24 mouse cellular contexts compared by ENCODE assay signal in the genomic region with DNA sequence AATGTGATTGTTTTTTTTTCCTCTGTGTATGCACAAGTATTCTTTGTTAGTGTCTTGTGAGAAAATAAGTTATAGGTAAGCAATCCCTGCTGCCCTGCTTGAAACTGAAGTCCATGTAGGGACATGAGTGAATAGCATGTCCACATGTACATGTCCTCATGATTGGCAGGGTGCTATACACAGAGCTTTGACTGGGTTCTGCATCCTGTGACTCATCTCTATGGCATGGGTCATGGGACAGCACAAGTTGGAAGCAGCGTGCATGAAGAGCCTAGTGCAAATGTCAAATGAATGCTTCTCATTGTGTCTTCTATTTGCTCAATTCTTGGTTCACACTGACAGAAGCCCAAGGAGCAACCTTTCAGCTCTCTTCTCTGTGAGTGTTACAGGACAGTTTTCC. TPM values are rescaled to one million over a fixed set of nuclear protein-coding genes. Genes with fewer than 3 reads are reported as not detected.
DNase-seq lines count a peak whose midpoint lies in the region; ATAC-seq lines count a peak whose summit lies in the region.
"Had no signal": no experiment of that assay in that cellular context is flagged by ENCODE, and none has a peak within 500 bp of the region (broad histone marks: within the 10 kb centered on the region; RNA-seq: fewer than 3 reads in every experiment).

No protein-coding gene starts in this region.

- H3K9me3 ChIP-seq in heart, embryonic 10.5 days = no peaks in the 10 kb centered on the region
- H3K9me3 ChIP-seq in midbrain, embryonic 11.5 days (ENCODE audit: control insufficient read depth, low read length) = no peaks in the 10 kb centered on the region
- no peaks in the 10 kb centered on the region for H3K9me3 ChIP-seq in midbrain, embryonic 15.5 days
- H3K9me3 ChIP-seq in embryonic facial prominence, embryonic 10.5 days = no peaks in the 10 kb centered on the region
- H3K9me3 ChIP-seq in kidney, embryonic 14.5 days (ENCODE audit: control insufficient read depth, low read length) = no peaks in the 10 kb centered on the region
- H3K9me3 ChIP-seq: forebrain, embryonic 13.5 days; heart, embryonic 13.5 days; hindbrain, embryonic 13.5 days had no signal

- no peaks in the 10 kb centered on the region for H3K4me1 ChIP-seq in heart, embryonic 10.5 days
- no peaks in the 10 kb centered on the region for H3K4me1 ChIP-seq in midbrain, embryonic 11.5 days (ENCODE audit: control insufficient read depth, insufficient read depth, low read length)
- H3K4me1 ChIP-seq in midbrain, embryonic 15.5 days = no peaks in the 10 kb centered on the region
- no peaks in the 10 kb centered on the region for H3K4me1 ChIP-seq in embryonic facial prominence, embryonic 10.5 days
- no peaks in the 10 kb centered on the region for H3K4me1 ChIP-seq in kidney, embryonic 14.5 days (ENCODE audit: control insufficient read depth, insufficient read depth, low read length)
- H3K4me1 ChIP-seq: forebrain, embryonic 13.5 days; heart, embryonic 13.5 days; hindbrain, embryonic 13.5 days had no signal

- intact Hi-C loops in heart, postnatal 36 days (cut with DNase I) = no loop called here

- H3K4me3 ChIP-seq in heart, embryonic 10.5 days = no peak overlapping the region
- no peak overlapping the region for H3K4me3 ChIP-seq in midbrain, embryonic 11.5 days (ENCODE audit: low read depth, low read length)
- no peak overlapping the region for H3K4me3 ChIP-seq in midbrain, embryonic 15.5 days
- no peak overlapping the region for H3K4me3 ChIP-seq in embryonic facial prominence, embryonic 10.5 days
- H3K4me3 ChIP-seq in kidney, embryonic 14.5 days (ENCODE audit: low read length) = no peak overlapping the region
- H3K4me3 ChIP-seq: forebrain, embryonic 13.5 days; heart, embryonic 13.5 days; hindbrain, embryonic 13.5 days had no signal

- H3K27ac ChIP-seq in heart, embryonic 10.5 days = no peak overlapping the region
- H3K27ac ChIP-seq in midbrain, embryonic 11.5 days (ENCODE audit: low read depth, low read length) = no peak overlapping the region
- H3K27ac ChIP-seq in midbrain, embryonic 15.5 days = no peak overlapping the region
- no peak overlapping the region for H3K27ac ChIP-seq in embryonic facial prominence, embryonic 10.5 days (replicated peaks)
- H3K27ac ChIP-seq in kidney, embryonic 14.5 days (ENCODE audit: low read depth, low read length) = no peak overlapping the region
- H3K27ac ChIP-seq: forebrain, embryonic 13.5 days; heart, embryonic 13.5 days; hindbrain, embryonic 13.5 days; hindbrain, postnatal 0 days had no signal

- no peak for ATAC-seq in midbrain, embryonic 11.5 days (ENCODE audit: low FRiP score)
- ATAC-seq in midbrain, embryonic 15.5 days (replicated peaks) = no peak
- ATAC-seq in kidney, embryonic 14.5 days (ENCODE audit: low FRiP score, low TSS enrichment) = no peak
- ATAC-seq: forebrain, embryonic 13.5 days; forebrain, postnatal 0 days; hindbrain, postnatal 0 days had no signal

- WGBS in heart, embryonic 10.5 days = 68% methylated on average over 1 of the region's 1 CpGs
- WGBS in midbrain, embryonic 11.5 days = 94% methylated on average over 1 of the region's 1 CpGs
- 78% methylated on average over 1 of the region's 1 CpGs for WGBS in midbrain, embryonic 15.5 days
- WGBS in embryonic facial prominence, embryonic 10.5 days = 79% methylated on average over 1 of the region's 1 CpGs
- 93% methylated on average over 1 of the region's 1 CpGs for WGBS in kidney, embryonic 14.5 days

- no peak overlapping the region for H3K4me2 ChIP-seq in midbrain, embryonic 11.5 days
- H3K4me2 ChIP-seq in midbrain, embryonic 15.5 days = no peak overlapping the region
- no peak overlapping the region for H3K4me2 ChIP-seq in kidney, embryonic 14.5 days (replicated peaks; ENCODE audit: low read depth, low read length)
- H3K4me2 ChIP-seq: forebrain, embryonic 13.5 days; heart, embryonic 13.5 days; hindbrain, embryonic 13.5 days had no signal

- peak; percentile 57 for DNase-seq in heart, embryonic 10.5 days (ENCODE audit: low spot score)
- no peak for DNase-seq in heart, postnatal 36 days
- DNase-seq in midbrain, embryonic 11.5 days (ENCODE audit: low spot score, missing footprints) = peak; percentile 10
- peak; percentile 2 for DNase-seq in embryonic facial prominence, embryonic 10.5 days (ENCODE audit: low spot score)
- no peak for DNase-seq in lung, postnatal 4 days
- DNase-seq: adrenal gland, adult 2 months; adrenal gland, postnatal 25 days; cerebellum, adult 18-20 months; cerebellum, adult 9-11 months; cerebellum, postnatal 36 days; forebrain, postnatal 0 days; gastrocnemius, postnatal 14 days had no signal

- peaks cover 3% of the 10 kb centered on the region; the same call in 1 of the 2 replicates for H3K27me3 ChIP-seq in heart, embryonic 10.5 days (ENCODE audit: insufficient read depth, poor library complexity, severe bottlenecking)
- H3K27me3 ChIP-seq in midbrain, embryonic 11.5 days (ENCODE audit: control insufficient read depth, insufficient read depth, low read length) = no peaks in the 10 kb centered on the region
- no peaks in the 10 kb centered on the region for H3K27me3 ChIP-seq in midbrain, embryonic 15.5 days (replicated peaks)
- H3K27me3 ChIP-seq in embryonic facial prominence, embryonic 10.5 days (replicated peaks; ENCODE audit: low read depth, poor library complexity, severe bottlenecking) = no peaks in the 10 kb centered on the region
- H3K27me3 ChIP-seq in kidney, embryonic 14.5 days (ENCODE audit: control insufficient read depth, insufficient read depth, low read length) = no peaks in the 10 kb centered on the region
- H3K27me3 ChIP-seq: forebrain, embryonic 13.5 days; heart, embryonic 13.5 days; hindbrain, embryonic 13.5 days had no signal

- H3K36me3 ChIP-seq in heart, embryonic 10.5 days = no peaks in the 10 kb centered on the region
- no peaks in the 10 kb centered on the region for H3K36me3 ChIP-seq in midbrain, embryonic 11.5 days (ENCODE audit: control insufficient read depth, insufficient read depth, low read length)
- no peaks in the 10 kb centered on the region for H3K36me3 ChIP-seq in midbrain, embryonic 15.5 days (replicated peaks)
- H3K36me3 ChIP-seq in embryonic facial prominence, embryonic 10.5 days (replicated peaks) = no peaks in the 10 kb centered on the region
- no peaks in the 10 kb centered on the region for H3K36me3 ChIP-seq in kidney, embryonic 14.5 days (ENCODE audit: control insufficient read depth, insufficient read depth, low read length)
- H3K36me3 ChIP-seq: heart, embryonic 13.5 days; hindbrain, embryonic 13.5 days had no signal

- no peak overlapping the region for H3K9ac ChIP-seq in midbrain, embryonic 11.5 days (ENCODE audit: low read length)
- no peak overlapping the region for H3K9ac ChIP-seq in midbrain, embryonic 15.5 days
- no peak overlapping the region for H3K9ac ChIP-seq in kidney, embryonic 14.5 days (ENCODE audit: low read depth, low read length)
- H3K9ac ChIP-seq: forebrain, embryonic 13.5 days; forebrain, postnatal 0 days; heart, embryonic 13.5 days; hindbrain, embryonic 13.5 days had no signal

RNA-seq across cellular contexts. Expression of gene E330034G19Rik, which starts 14.1 kb away (rescaled TPM):
- not detected in 2 replicates for polyA plus RNA-seq in heart, embryonic 10.5 days (2016; fragmentation: Nextera tagmentation; extraction: Ambion mirVana)
- total RNA-seq in heart, postnatal 36 days (2021) = not detected
- polyA plus RNA-seq in midbrain, embryonic 11.5 days (2014; fragmentation: Nextera tagmentation; extraction: Ambion mirVana) = not detected in 2 replicates
- polyA plus RNA-seq in midbrain, embryonic 15.5 days (2015; fragmentation: Nextera tagmentation; extraction: Ambion mirVana) = not detected in 2 replicates
- polyA plus RNA-seq in embryonic facial prominence, embryonic 10.5 days (2016; fragmentation: Nextera tagmentation; extraction: Ambion mirVana) = not detected in 2 replicates
- polyA plus RNA-seq in kidney, embryonic 14.5 days (2014; fragmentation: Nextera tagmentation; extraction: Ambion mirVana) = not detected in 2 replicates
- total RNA-seq: adrenal gland, adult 2 months; adrenal gland, postnatal 25 days; ES-E14; forebrain, postnatal 0 days; gastrocnemius, adult 18-20 months; gastrocnemius, postnatal 14 days; heart, adult 8-10 months; hematopoietic stem cell, adult 5-6 weeks; hindbrain, postnatal 0 days had no signal
- polyA plus RNA-seq: adrenal gland, adult 2 months; embryonic facial prominence, embryonic 14.5 days; forebrain, embryonic 13.5 days; heart, embryonic 13.5 days; heart, postnatal 0 days had no signal

Comparison
In these comparisons a context has a peak if more than half of its experiments do, and no peak if none do; other contexts are left out.
1. DNase-seq: peak in heart, embryonic 10.5 days (single experiment), midbrain, embryonic 11.5 days (single experiment) and embryonic facial prominence, embryonic 10.5 days (single experiment); none in heart, postnatal 36 days (0 of 2) and lung, postnatal 4 days (0 of 2).